Mouse (Mus musculus) kidney, adult 2 months (tissue): Measurements from ENCODE around the gene Sh2d1b2. TPM values are rescaled to one million over a fixed set of nuclear protein-coding genes. Genes with fewer than 3 reads are reported as not detected.

Experiments used
- DNase-seq: peaks from one replicate; pipeline ENCODE4 v3.0.0; 2021
- H3K27ac ChIP-seq: fragments of 200-500 bp; 2 replicates; pipeline ENCODE4 v1.5.1; 2012; ENCODE audit warnings: low read depth, low read length, control low read depth, inconsistent platforms; ENCODE audit not compliant: insufficient read depth
- H3K27me3 ChIP-seq: fragments of 200-500 bp; replicated peaks from 2 replicates; pipeline ENCODE4 v1.6.1; 2012; ENCODE audit warnings: mild to moderate bottlenecking, moderate library complexity, low read length, inconsistent platforms; ENCODE audit not compliant: control insufficient read depth, insufficient read depth
- H3K36me3 ChIP-seq: fragments of 200-500 bp; 2 replicates; pipeline ENCODE4 v1.6.1; 2012; ENCODE audit warnings: mild to moderate bottlenecking, moderate library complexity, low read length, inconsistent platforms; ENCODE audit not compliant: control insufficient read depth, insufficient read depth
- H3K4me1 ChIP-seq: fragments of 200-500 bp; 2 replicates; pipeline ENCODE4 v1.6.1; 2011; ENCODE audit warnings: low read length; ENCODE audit not compliant: control insufficient read depth, insufficient read depth
- H3K4me3 ChIP-seq: fragments of 200-500 bp; 2 replicates; pipeline ENCODE4 v1.5.1; 2011; ENCODE audit warnings: mild to moderate bottlenecking, low read depth, low read length, control low read depth; ENCODE audit not compliant: insufficient read depth
- CTCF ChIP-seq: fragments of 200-500 bp; conservative IDR thresholded peaks from 2 replicates; pipeline ENCODE4 v1.5.1; 2011; ENCODE audit warnings: low read depth, mild to moderate bottlenecking, control low read depth, low read length, moderate library complexity, mixed read lengths; ENCODE audit not compliant: insufficient read depth, insufficient read length
- POLR2A ChIP-seq: fragments of 200-500 bp; IDR thresholded peaks from one replicate; pipeline ENCODE4 v1.6.1; 2011; ENCODE audit warnings: low read depth, low read length, control low read depth
- WGBS: fragments of 180-500 bp; shearing (Covaris S2); methylation state at CpG from one replicate; pipeline ENCODE4 v1.1.7; 2018; 5-methylcytosine and 5-hydroxymethylcytosine counted together
- polyA plus RNA-seq: library from polyadenylated mRNA; depleted of rRNA; stranded (reverse); fragments of >200 nt; gene quantifications from 2 replicates; pipeline ENCODE4 v1.2.3, GENCODE M21; 2012

Sh2d1b2 gene
- polyA plus RNA-seq, 1 experiment, result not detected

GRCm38 (mm10) chr1:170206395-170206794, 26.2 kb upstream of the Sh2d1b2 start:
- no peaks in the 10 kb centered on the region for H3K27me3 ChIP-seq
- H3K4me1 ChIP-seq, result peaks cover 3% of the 10 kb centered on the region
- 69% methylated on average over 6 of the region's 6 CpGs for WGBS
- peak; percentile 70 for DNase-seq
- TF ChIP-seq CTCF, result no peak
- no peak for TF ChIP-seq POLR2A
- no peak overlapping the region for H3K27ac ChIP-seq
- no peak overlapping the region for H3K4me3 ChIP-seq
- H3K36me3 ChIP-seq, result peaks cover 7% of the 10 kb centered on the region

- Histone ChIP-seq H3K27me3 (no peaks in the 10 kb centered on the region), H3K4me3 (no peak overlapping the region), H3K27ac (no peak overlapping the region), H3K36me3 (peaks cover 2% of the 10 kb centered on the region), H3K4me1 (no peaks in the 10 kb centered on the region)
- DNase-seq, result no peak
- 70% methylated on average over 10 of the region's 10 CpGs for whole genome bisulfite sequencing
- TF ChIP-seq CTCF, result no peak
- no peak for TF ChIP-seq POLR2A
Measured at GRCm38 (mm10) chr1:170213181-170213879, 19.2 kb upstream of the Sh2d1b2 start.

- DNase-seq, result peak; percentile 8
- H3K4me3 ChIP-seq, result peak overlapping the region; percentile 95
- no peak for TF ChIP-seq CTCF
- no peak for TF ChIP-seq POLR2A
Measured at GRCm38 (mm10) chr1:170214383-170214756, 18.2 kb upstream of the Sh2d1b2 start.

DNA sequence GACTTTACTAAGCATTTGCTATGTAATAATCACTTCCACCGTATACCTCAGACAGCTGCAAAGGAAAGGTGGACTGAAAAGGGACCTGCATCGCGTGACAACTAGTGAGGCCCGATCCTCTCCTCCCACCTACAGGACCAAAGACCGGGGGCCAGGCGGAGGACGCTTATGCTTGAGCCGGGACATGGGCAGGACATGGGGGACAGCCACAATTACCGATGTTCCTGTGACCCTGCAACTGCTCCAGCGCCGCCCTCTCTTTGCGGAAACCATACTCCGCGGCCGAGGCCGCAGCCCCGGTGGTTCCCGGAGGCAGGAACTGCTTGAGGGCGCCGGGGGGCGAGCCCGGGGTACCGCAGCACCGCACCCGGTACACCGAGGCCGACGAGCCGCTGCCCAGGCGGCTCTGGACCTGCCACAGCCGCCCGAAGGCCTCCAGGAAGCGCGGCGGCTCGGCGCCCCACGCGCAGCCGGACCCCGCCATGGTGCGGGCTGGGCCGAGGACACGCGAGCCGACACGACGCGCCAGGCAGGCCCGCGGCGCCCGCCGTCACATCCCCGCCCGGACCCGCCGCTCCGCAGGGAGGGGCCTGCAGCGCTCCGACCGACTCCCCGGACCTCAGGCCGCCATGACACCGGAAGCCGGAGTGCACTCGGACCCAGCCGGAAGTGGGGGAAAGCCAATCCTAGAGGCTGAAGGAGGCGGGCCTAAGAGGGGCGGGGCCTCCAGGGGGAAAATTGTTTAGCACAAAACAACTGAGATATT, 17.6 kb upstream of the Sh2d1b2 start, which contains the start of gene Uhmk1:
TSS of gene Uhmk1 (minus strand) at position 641 of the 766 bp plus-strand sequence.
- TF ChIP-seq CTCF, result no peak
- peak; percentile 36 for TF ChIP-seq POLR2A
- H3K4me3 ChIP-seq, result peak within 1 kb of the TSS; percentile 95
- H3K4me1 ChIP-seq, result no peaks in the 10 kb centered on the region
- WGBS, result under 1% methylated on average over 70 of the region's 70 CpGs
- DNase-seq, result peak; percentile 95
- H3K27ac ChIP-seq, result peak within 1 kb of the TSS; percentile 76
- H3K36me3 ChIP-seq, result peaks cover 2% of the 10 kb centered on the region
- H3K27me3 ChIP-seq, result no peaks in the 10 kb centered on the region

More at GRCm38 (mm10) chr1:170214383-170214756, 18.2 kb upstream of the Sh2d1b2 start:
- no peaks in the 10 kb centered on the region for H3K4me1 ChIP-seq
- peaks cover 2% of the 10 kb centered on the region for H3K36me3 ChIP-seq
- H3K27ac ChIP-seq, result peak overlapping the region; percentile 76; the same call in 1 of the 2 replicates
- no peaks in the 10 kb centered on the region for H3K27me3 ChIP-seq
- 18% methylated on average over 7 of the region's 7 CpGs for WGBS

GRCm38 (mm10) chr1:170215590-170215989, 17.0 kb upstream of the Sh2d1b2 start:
- Histone ChIP-seq H3K27ac (no peak overlapping the region), H3K4me3 (peak overlapping the region; percentile 95; the same call in 1 of the 2 replicates), H3K4me1 (no peaks in the 10 kb centered on the region), H3K36me3 (peaks cover 2% of the 10 kb centered on the region), H3K27me3 (no peaks in the 10 kb centered on the region)
- TF ChIP-seq POLR2A (no peak), CTCF (no peak)
- WGBS, result 75% methylated on average over 3 of the region's 3 CpGs
- DNase-seq, result no peak

DNA sequence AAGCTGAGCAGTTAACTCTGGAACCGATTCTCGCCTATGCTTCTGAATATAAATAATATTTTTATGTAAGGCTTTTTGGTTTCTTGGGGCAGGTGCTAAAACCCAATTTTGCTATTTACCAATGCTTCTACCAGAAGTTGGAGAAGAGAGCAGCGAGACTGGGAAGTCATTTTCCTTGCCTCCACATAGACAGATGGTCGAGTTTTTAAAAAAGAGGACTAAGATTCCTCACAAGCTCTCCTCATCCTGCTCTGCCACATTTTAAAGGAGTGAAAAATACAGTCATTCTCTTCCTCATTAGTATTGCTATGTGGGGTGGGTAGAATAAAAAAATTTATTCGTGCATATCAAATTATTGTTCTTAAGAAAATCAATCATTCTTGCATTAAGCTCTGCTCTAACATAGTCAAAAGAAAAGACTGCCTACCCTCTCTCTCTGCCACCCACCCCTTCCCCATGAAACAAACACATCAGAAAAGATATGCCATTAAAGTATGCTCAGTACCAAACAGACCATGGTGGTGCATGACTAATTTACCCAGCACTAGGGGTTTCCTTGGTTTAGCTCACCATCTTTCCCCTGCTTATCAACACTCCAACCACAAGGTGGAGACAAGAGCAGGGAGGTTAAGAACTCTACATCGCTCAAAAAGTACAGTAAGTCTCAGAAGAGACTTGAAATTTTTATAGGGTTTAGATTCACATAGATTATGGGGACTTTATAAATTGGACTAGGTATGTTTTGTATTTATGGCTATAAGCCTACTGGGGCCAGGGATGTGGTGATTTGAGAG, 14.3 kb upstream of the Sh2d1b2 start:
- TF ChIP-seq CTCF (0 out of 2 replicates have a peak, but pooled peaks have one; percentile 19), POLR2A (no peak)
- DNase-seq, result peak; percentile 53
- 78% methylated on average over 6 of the region's 6 CpGs for WGBS

More for the DNA sequence above, 14.3 kb upstream of the Sh2d1b2 start:
- Histone ChIP-seq H3K27ac (no peak overlapping the region), H3K4me3 (no peak overlapping the region), H3K36me3 (no peaks in the 10 kb centered on the region), H3K4me1 (no peaks in the 10 kb centered on the region), H3K27me3 (no peaks in the 10 kb centered on the region)
